Mouse (Mus musculus): ENCODE measurements at regions not wholly inside any gene's neighbourhood (a gene's known extent, or its start where the extent isn't known, plus 50 kb on each side); places are given as distances from the start of the nearest gene placed in this dataset.

DNA sequence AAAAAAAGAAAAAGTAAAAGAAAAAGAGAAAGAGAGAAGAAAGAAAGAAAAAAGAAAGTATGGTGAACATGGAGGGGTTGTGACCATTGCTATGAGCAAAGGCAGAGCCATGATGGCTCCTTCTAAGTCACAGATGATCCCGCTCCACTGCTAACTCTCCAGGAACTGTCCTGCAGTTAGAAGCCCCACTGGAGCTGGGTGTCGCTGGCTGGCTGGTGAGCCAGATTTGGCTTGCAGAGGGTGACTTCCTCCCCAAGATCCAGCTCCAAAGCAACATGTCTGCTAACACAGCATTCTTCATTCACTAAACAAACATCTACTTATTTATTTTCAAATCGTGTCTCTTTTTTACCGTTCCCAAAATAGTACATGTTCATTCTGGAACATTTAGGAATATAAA is 263.5 kb upstream of the 4930535I16Rik start:
- Histone ChIP-seq H3ac (ENCODE audit: control insufficient read depth, insufficient read length, low read depth) (no peak overlapping the region), H3K36me3 (ENCODE audit: control insufficient read depth, insufficient read depth) (no peaks in the 10 kb centered on the region), H3K27me3 (ENCODE audit: control insufficient read depth, insufficient read depth, insufficient read length) (peaks cover 22% of the 10 kb centered on the region), H3K79me2 (ENCODE audit: control insufficient read depth, insufficient read depth) (no peaks in the 10 kb centered on the region), H3K79me3 (ENCODE audit: low read depth) (no peaks in the 10 kb centered on the region), H3K4me3 (ENCODE audit: insufficient read depth, poor library complexity, severe bottlenecking) (no peak overlapping the region)
- TF ChIP-seq MYOD1 (IDR thresholded peaks at IDR 0.05; ENCODE audit: control insufficient read depth, insufficient read length, low read depth) = no peak
- no peak for TF ChIP-seq CEBPB (IDR thresholded peaks at IDR 0.05; ENCODE audit: low read depth)
- TF ChIP-seq CTCF (IDR thresholded peaks at IDR 0.05; ENCODE audit: control insufficient read depth, insufficient read depth, insufficient read length) = no peak
- TF ChIP-seq USF1 (IDR thresholded peaks at IDR 0.05; ENCODE audit: low read depth) = no peak
- no peak for TF ChIP-seq MAX (IDR thresholded peaks at IDR 0.05)
- TF ChIP-seq MYOG (IDR thresholded peaks at IDR 0.05; ENCODE audit: control insufficient read depth, extremely low read depth, insufficient read length) = no peak
- no peak for TF ChIP-seq FOSL1 (IDR thresholded peaks at IDR 0.05; ENCODE audit: insufficient read depth, low read length, poor library complexity, severe bottlenecking)

DNA sequence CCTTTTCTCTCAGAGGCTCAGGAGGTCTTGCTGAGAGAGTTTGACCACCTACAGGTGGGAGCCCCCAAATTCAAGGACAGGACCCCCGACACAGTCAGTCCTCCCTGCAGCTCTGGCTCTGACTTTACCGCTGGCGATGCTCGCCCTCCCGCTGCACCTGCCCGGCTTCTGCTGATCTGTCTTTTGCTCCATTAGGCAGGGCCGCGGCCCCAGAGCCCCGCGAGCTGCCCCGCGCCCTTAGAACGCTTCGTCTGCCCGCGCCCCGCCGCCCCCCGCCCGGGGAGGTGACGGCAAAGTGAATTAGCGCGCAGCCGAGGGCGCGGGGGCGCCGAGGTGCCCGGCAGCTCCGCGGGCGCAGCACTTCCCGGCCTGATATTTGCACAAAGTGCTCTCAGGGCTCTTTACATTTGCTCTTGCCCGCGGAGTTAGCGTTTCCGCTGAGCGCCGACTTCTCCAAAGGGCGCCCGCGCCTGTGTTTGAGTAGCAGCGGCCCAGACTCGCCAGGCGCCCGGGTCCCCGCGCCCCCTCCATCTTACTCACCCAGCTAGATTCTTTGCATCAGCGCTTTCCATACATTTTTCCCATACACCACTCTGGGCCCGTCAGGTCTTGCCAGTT is 260.7 kb upstream of the 4930535I16Rik start:
- Histone ChIP-seq H3K79me2 (ENCODE audit: control insufficient read depth, insufficient read depth) (no peaks in the 10 kb centered on the region), H3K27me3 (ENCODE audit: control insufficient read depth, insufficient read depth, insufficient read length) (peaks cover 22% of the 10 kb centered on the region), H3K4me3 (ENCODE audit: insufficient read depth, poor library complexity, severe bottlenecking) (no peak overlapping the region), H3K36me3 (ENCODE audit: control insufficient read depth, insufficient read depth) (no peaks in the 10 kb centered on the region), H3ac (ENCODE audit: control insufficient read depth, insufficient read length, low read depth) (no peak overlapping the region), H3K79me3 (ENCODE audit: low read depth) (no peaks in the 10 kb centered on the region)
- TF ChIP-seq CTCF (IDR thresholded peaks at IDR 0.05; ENCODE audit: control insufficient read depth, insufficient read depth, insufficient read length) = no peak
- no peak for TF ChIP-seq USF1 (IDR thresholded peaks at IDR 0.05; ENCODE audit: low read depth)
- no peak for TF ChIP-seq MYOD1 (IDR thresholded peaks at IDR 0.05; ENCODE audit: control insufficient read depth, insufficient read length, low read depth)
- no peak for TF ChIP-seq MAX (IDR thresholded peaks at IDR 0.05)
- no peak for TF ChIP-seq CEBPB (IDR thresholded peaks at IDR 0.05; ENCODE audit: low read depth)
- TF ChIP-seq FOSL1 (IDR thresholded peaks at IDR 0.05; ENCODE audit: insufficient read depth, low read length, poor library complexity, severe bottlenecking) = no peak
- TF ChIP-seq MYOG (IDR thresholded peaks at IDR 0.05; ENCODE audit: control insufficient read depth, extremely low read depth, insufficient read length) = no peak

GRCm38 (mm10) chr4:124175531-124175930 is 257.7 kb upstream of the 4930535I16Rik start:
- peaks cover 22% of the 10 kb centered on the region for H3K27me3 ChIP-seq (ENCODE audit: control insufficient read depth, insufficient read depth, insufficient read length)

DNA sequence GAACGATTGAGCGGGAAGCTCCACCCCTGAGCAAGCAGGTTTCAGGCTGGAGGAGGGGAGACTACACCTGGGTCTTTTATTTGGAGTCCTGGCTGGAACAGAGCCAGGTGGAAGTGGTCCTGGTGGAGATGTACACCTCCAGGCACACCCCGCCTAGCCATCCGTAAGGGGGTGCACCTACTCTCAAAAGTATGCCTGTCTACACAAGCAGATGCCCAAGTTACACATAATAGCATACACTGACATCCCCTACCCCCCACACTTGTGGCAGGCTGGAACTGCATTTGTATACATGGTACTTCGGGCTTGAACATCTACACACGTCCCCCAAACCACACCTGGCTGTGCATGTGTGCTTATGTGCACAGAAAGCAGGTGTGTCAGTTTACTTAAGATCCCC is 236.8 kb upstream of the 4930535I16Rik start:
- Histone ChIP-seq H3K36me3 (ENCODE audit: control insufficient read depth, insufficient read depth) (no peaks in the 10 kb centered on the region), H3K4me3 (ENCODE audit: insufficient read depth, poor library complexity, severe bottlenecking) (no peak overlapping the region), H3K27me3 (ENCODE audit: control insufficient read depth, insufficient read depth, insufficient read length) (peaks cover 6% of the 10 kb centered on the region), H3K79me2 (ENCODE audit: control insufficient read depth, insufficient read depth) (no peaks in the 10 kb centered on the region), H3K79me3 (ENCODE audit: low read depth) (no peaks in the 10 kb centered on the region), H3ac (ENCODE audit: control insufficient read depth, insufficient read length, low read depth) (no peak overlapping the region)
- no peak for TF ChIP-seq MYOD1 (IDR thresholded peaks at IDR 0.05; ENCODE audit: control insufficient read depth, insufficient read length, low read depth)
- no peak for TF ChIP-seq FOSL1 (IDR thresholded peaks at IDR 0.05; ENCODE audit: insufficient read depth, low read length, poor library complexity, severe bottlenecking)
- no peak for TF ChIP-seq USF1 (IDR thresholded peaks at IDR 0.05; ENCODE audit: low read depth)
- TF ChIP-seq MYOG (IDR thresholded peaks at IDR 0.05; ENCODE audit: control insufficient read depth, extremely low read depth, insufficient read length) = no peak
- TF ChIP-seq CEBPB (IDR thresholded peaks at IDR 0.05; ENCODE audit: low read depth) = no peak
- TF ChIP-seq MAX (IDR thresholded peaks at IDR 0.05) = no peak
- no peak for TF ChIP-seq CTCF (IDR thresholded peaks at IDR 0.05; ENCODE audit: control insufficient read depth, insufficient read depth, insufficient read length)

More at GRCm38 (mm10) chr4:124175531-124175930, 257.7 kb upstream of the 4930535I16Rik start:
- no peak overlapping the region for H3ac ChIP-seq (ENCODE audit: control insufficient read depth, insufficient read length, low read depth)
- no peak overlapping the region for H3K4me3 ChIP-seq (ENCODE audit: insufficient read depth, poor library complexity, severe bottlenecking)
- TF ChIP-seq MAX (IDR thresholded peaks at IDR 0.05) (no peak), MYOG (IDR thresholded peaks at IDR 0.05; ENCODE audit: control insufficient read depth, extremely low read depth, insufficient read length) (no peak), CEBPB (IDR thresholded peaks at IDR 0.05; ENCODE audit: low read depth) (no peak), FOSL1 (IDR thresholded peaks at IDR 0.05; ENCODE audit: insufficient read depth, low read length, poor library complexity, severe bottlenecking) (no peak), USF1 (IDR thresholded peaks at IDR 0.05; ENCODE audit: low read depth) (no peak)
- H3K79me3 ChIP-seq (ENCODE audit: low read depth) = no peaks in the 10 kb centered on the region
- H3K36me3 ChIP-seq (ENCODE audit: control insufficient read depth, insufficient read depth) = no peaks in the 10 kb centered on the region
- no peaks in the 10 kb centered on the region for H3K79me2 ChIP-seq (ENCODE audit: control insufficient read depth, insufficient read depth)

- Histone ChIP-seq H3K36me3 (ENCODE audit: control insufficient read depth, insufficient read depth) (no peaks in the 10 kb centered on the region), H3ac (ENCODE audit: control insufficient read depth, insufficient read length, low read depth) (no peak overlapping the region), H3K4me3 (ENCODE audit: insufficient read depth, poor library complexity, severe bottlenecking) (no peak overlapping the region), H3K79me3 (ENCODE audit: low read depth) (no peaks in the 10 kb centered on the region), H3K79me2 (ENCODE audit: control insufficient read depth, insufficient read depth) (no peaks in the 10 kb centered on the region), H3K27me3 (ENCODE audit: control insufficient read depth, insufficient read depth, insufficient read length) (peaks cover 6% of the 10 kb centered on the region)
- no peak for TF ChIP-seq MAX (IDR thresholded peaks at IDR 0.05)
- no peak for TF ChIP-seq CEBPB (IDR thresholded peaks at IDR 0.05; ENCODE audit: low read depth)
- no peak for TF ChIP-seq MYOD1 (IDR thresholded peaks at IDR 0.05; ENCODE audit: control insufficient read depth, insufficient read length, low read depth)
- no peak for TF ChIP-seq USF1 (IDR thresholded peaks at IDR 0.05; ENCODE audit: low read depth)
- no peak for TF ChIP-seq FOSL1 (IDR thresholded peaks at IDR 0.05; ENCODE audit: insufficient read depth, low read length, poor library complexity, severe bottlenecking)
- no peak for TF ChIP-seq MYOG (IDR thresholded peaks at IDR 0.05; ENCODE audit: control insufficient read depth, extremely low read depth, insufficient read length)
- TF ChIP-seq CTCF (IDR thresholded peaks at IDR 0.05; ENCODE audit: control insufficient read depth, insufficient read depth, insufficient read length) = no peak
Measured at GRCm38 (mm10) chr4:124149771-124150451, 232.1 kb upstream of the 4930535I16Rik start.

Data from C2C12 (cell line).